Mouse (Mus musculus): ENCODE results near the gene Gm49353.

- no peak for TF ChIP-seq CTCF (conservative IDR thresholded peaks at IDR 0.05 in 1 of 2, IDR thresholded peaks at IDR 0.05 in 1 of 2; ENCODE audit: low read depth in 2 of 2, low read length in 2 of 2)
- TF ChIP-seq MAX (IDR thresholded peaks at IDR 0.05; ENCODE audit: low read length), result no peak
- no peak for TF ChIP-seq KAT2A (IDR thresholded peaks at IDR 0.05; ENCODE audit: insufficient replicate concordance, low read length)
- no peak for TF ChIP-seq POLR2A (IDR thresholded peaks at IDR 0.05; ENCODE audit: low read depth, low read length)
- no peak for TF ChIP-seq CHD1 (IDR thresholded peaks at IDR 0.05; ENCODE audit: low read depth, low read length)
- TF ChIP-seq IRF4 (IDR thresholded peaks at IDR 0.05; ENCODE audit: low read depth, low read length), result no peak
- TF ChIP-seq ELF1 (IDR thresholded peaks at IDR 0.05; ENCODE audit: low read depth, low read length), result no peak
- TF ChIP-seq SMC3 (IDR thresholded peaks at IDR 0.05; ENCODE audit: low read depth, low read length), result no peak
These were observed 17.7 kb upstream of the Gm49353 start for GRCm38 (mm10) chr10:29181046-29181445.

Measured in CH12.LX (cell line).